Mouse (Mus musculus) ovary, postnatal 36 days (tissue): ENCODE results near the gene F2r.

Experiments used
- DNase-seq: peaks from one replicate; pipeline ENCODE4 v3.0.0; 2022; ENCODE audit warnings: low spot score, mixed read lengths

Gene F2r

GRCm38 (mm10) chr13:95630747-95631146 lies 12.5 kb upstream of the F2r start:
- DNase-seq = no peak

DNA sequence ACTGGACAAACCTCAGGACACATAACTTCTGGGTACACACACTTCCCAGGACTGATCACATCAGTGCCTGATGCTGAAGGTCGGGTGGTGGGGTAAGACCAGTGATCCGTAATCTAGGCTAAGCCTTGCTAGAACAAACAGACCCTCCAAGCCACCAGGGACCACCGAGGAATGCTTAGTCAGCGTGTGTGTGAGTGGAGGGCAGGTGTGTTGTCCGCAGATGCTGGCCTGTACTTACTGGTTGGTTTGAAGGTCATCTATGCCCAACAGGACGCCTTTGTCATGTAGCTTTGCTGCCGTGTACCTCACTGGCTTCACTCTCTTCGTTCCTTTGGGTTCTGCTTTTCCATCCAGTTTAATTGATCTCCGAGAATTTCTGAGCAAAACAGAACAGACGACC lies 11.5 kb upstream of the F2r start:
- no peak for DNase-seq

- DNase-seq = no peak
Observed at GRCm38 (mm10) chr13:95626696-95627095, 8.4 kb upstream of the F2r start.

- DNase-seq = no peak
Observed at GRCm38 (mm10) chr13:95623042-95623441, 4.8 kb upstream of the F2r start.

- no peak for DNase-seq
Observed at GRCm38 (mm10) chr13:95621563-95621962, 3.3 kb upstream of the F2r start.

GRCm38 (mm10) chr13:95618859-95619258 lies 572 bp upstream of the F2r start:
- DNase-seq = no peak

DNA sequence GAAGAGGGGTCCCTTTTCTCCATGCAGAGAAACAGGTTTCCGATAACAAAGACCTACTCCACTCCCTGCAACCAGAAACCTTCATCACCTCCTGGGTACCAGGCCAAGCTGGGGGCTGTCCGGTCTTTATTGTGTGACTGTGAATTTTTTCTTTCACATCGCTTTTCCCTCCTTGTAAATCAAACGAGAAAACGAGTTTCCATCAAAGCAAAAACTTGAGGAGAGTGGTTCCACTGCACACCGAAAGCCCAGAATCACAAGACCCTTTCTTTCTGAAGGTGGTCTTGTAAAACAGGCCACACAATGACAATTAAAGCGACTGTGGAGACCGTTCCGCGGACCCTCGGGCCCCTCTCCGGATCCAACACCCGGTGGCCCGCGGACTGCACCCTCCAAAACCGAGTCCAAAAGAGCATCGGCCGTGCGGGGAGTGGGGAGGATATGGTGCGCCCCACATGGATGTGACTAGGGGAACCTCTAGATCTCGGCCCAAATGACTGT lies 566 bp downstream of the F2r start:
- no peak for DNase-seq

- no peak for DNase-seq
Observed at GRCm38 (mm10) chr13:95617082-95617670, 1.1 kb downstream of the F2r start.

DNA sequence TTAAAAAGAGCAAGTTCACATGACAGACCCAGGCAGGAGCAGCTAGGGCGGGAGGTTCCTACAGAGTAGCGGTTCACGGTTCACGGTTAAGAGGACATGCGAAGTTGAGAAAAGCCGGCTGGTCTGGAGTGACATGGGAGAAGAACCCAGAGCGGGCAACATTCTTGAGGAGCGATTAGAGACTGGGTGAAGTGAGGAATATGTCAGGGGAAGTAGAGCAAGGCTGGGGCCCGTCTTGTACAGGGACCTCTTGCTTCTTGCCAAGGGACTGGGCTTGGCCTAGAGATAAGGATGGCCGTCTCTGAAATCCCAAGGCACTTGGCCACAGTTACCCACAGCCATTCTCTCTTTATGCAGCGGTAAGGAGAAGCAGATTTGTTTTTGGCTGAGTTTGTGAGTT lies 1.8 kb downstream of the F2r start:
- DNase-seq = no peak

DNA sequence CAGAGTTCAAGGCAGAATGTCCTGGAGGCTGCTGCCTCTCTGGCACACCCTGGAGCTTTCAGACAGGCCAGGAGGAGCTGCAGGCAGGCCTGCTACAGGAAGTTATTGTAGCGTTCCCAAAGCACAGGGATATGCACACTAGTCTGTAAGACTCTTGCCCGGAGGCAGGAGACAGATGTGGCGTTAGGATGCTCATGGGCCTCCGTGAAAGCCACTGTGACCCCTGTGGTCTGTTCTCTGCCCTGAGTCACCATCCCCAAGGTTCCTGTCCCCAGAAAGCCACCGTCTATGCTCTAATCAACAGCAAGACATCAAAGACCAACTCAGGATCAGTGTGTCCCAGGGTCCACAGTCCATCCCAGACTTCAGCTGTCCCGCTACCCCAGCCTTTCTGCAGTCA lies 3.5 kb downstream of the F2r start:
- no peak for DNase-seq

- no peak for DNase-seq
Observed at GRCm38 (mm10) chr13:95612243-95612642, 6.0 kb downstream of the F2r start.

GRCm38 (mm10) chr13:95611752-95612151 lies 6.5 kb downstream of the F2r start:
- no peak for DNase-seq

DNA sequence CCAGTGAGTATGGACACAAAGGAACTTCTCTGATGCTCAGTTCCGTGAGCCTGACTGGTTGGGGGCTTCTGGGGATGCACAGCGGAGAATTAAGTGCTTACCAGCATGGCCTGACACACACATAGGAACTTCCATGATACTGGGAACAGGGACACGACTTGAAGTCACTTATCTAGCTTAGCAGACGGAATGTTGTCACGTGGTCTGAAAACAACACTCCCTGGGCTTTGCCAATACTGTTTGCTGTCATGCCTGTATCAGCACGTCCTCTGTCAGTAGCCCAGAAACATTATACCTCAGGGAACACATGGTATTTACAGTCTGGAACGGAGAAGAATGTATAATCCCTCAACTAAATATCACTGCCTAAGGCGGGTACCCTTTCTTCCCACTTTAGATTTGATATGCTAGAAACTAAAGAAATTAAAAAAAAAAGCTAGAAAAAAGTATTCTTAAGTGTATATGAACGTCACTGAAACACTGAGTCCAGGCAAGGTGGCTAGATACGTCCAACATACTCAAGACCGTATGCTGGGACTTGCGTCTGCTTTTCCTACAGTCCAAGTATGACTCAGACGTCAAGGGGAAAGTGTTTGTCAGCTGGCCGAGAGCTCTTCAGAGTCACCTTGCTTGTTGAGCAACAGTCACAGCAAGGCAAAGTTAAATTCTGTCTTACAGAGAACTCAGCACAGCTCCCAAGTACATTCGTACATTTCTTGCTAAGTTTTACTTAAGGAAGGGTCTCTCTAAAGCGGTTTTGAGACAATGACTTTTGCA lies 7.3 kb downstream of the F2r start:
- no peak for DNase-seq

- no peak for DNase-seq
Observed at GRCm38 (mm10) chr13:95609088-95609420, 9.2 kb downstream of the F2r start.

- no peak for DNase-seq
Observed at GRCm38 (mm10) chr13:95608416-95609087, 9.7 kb downstream of the F2r start.

DNA sequence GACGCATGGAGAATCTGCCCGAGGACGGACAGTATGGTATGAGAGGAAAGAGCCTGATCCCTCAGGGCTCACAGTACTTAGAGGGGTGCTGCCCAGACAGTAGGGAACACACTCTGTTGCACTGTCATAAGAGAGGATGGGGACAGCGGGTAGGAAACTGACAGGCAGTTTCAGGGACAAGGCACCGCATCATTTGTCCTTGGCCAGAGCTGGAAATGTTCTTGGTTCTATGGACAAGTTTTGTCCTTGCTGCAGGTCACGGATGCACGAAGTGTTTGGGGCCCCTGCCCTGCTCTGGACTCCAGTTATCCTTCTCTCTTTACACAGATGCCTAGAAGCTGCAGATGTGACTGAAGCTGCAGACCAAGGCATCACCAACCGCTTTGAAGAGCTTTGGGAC lies 11.3 kb downstream of the F2r start:
- DNase-seq = no peak

DNA sequence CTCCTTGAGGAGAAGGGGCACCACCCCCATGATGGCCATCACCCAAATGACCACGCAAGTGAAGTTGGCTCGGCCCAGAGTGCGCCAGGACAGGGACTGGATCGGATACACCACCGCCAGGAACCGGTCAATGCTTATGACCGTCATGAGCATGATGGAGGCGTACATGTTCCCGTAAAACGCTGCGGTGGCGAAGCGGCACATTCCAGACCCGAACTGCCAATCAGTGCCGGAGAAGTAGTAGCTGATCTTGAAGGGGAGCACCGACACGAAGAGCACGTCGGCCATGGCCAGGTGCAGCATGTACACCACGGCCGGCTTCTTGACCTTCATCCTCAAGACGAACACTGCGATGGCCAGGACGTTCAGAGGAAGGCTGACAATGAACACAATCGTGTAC lies 14.0 kb downstream of the F2r start:
- no peak for DNase-seq

- no peak for DNase-seq
Observed at GRCm38 (mm10) chr13:95599833-95600359, 18.4 kb downstream of the F2r start.

GRCm38 (mm10) chr13:95598232-95598920 lies 19.9 kb downstream of the F2r start:
- DNase-seq = no peak

GRCm38 (mm10) chr13:95597578-95597977 lies 20.7 kb downstream of the F2r start:
- no peak for DNase-seq

- no peak for DNase-seq
Observed at GRCm38 (mm10) chr13:95596689-95597088, 21.6 kb downstream of the F2r start.

- DNase-seq = no peak
Observed at GRCm38 (mm10) chr13:95595921-95596320, 22.4 kb downstream of the F2r start.
